Mouse (Mus musculus) stomach, embryonic 16.5 days (tissue): ENCODE measurements around the gene Pex10. TPM values are rescaled to one million over a fixed set of nuclear protein-coding genes. Genes with fewer than 3 reads are reported as not detected.

Experiments
- ATAC-seq: fragments of 200-750 bp; cut with Nextera tagmentation; 2 replicates; pipeline ENCODE4 v1.8.0; 2017; ENCODE audit warnings: moderate number of reproducible peaks, moderate TSS enrichment; ENCODE audit not compliant: insufficient read depth, low FRiP score
- H3K27ac ChIP-seq: fragments of 300-500 bp; sonication (generic); 2 replicates; pipeline ENCODE4 v1.5.1; 2014; ENCODE audit warnings: low read length
- H3K27me3 ChIP-seq: fragments of 300-500 bp; sonication (generic); 2 replicates; pipeline ENCODE4 v1.6.1; 2014; ENCODE audit warnings: low read length, control low read depth, mixed read lengths; ENCODE audit not compliant: control insufficient read depth, insufficient read depth
- H3K36me3 ChIP-seq: fragments of 300-500 bp; sonication (generic); 2 replicates; pipeline ENCODE4 v1.6.1; 2014; ENCODE audit warnings: low read length; ENCODE audit not compliant: control insufficient read depth, insufficient read depth
- H3K4me1 ChIP-seq: fragments of 300-500 bp; sonication (generic); 2 replicates; pipeline ENCODE4 v1.6.1; 2014; ENCODE audit warnings: low read length, control low read depth, mixed read lengths; ENCODE audit not compliant: control insufficient read depth, insufficient read depth
- H3K4me2 ChIP-seq: fragments of 300-500 bp; sonication (generic); 2 replicates; pipeline ENCODE4 v1.6.1; 2014; ENCODE audit warnings: low read depth, low read length, mixed read lengths
- H3K4me3 ChIP-seq: fragments of 300-500 bp; sonication (generic); replicated peaks from 2 replicates; pipeline ENCODE4 v1.5.1; 2014; ENCODE audit warnings: mild to moderate bottlenecking, low read length
- H3K9ac ChIP-seq: fragments of 300-500 bp; sonication (generic); 2 replicates; pipeline ENCODE4 v1.6.1; 2014; ENCODE audit warnings: low read length
- H3K9me3 ChIP-seq: fragments of 300-500 bp; sonication (generic); replicated peaks from 2 replicates; pipeline ENCODE4 v1.6.1; 2016; ENCODE audit warnings: low read length, control low read depth; ENCODE audit not compliant: control insufficient read depth
- WGBS: fragments of 180-500 bp; shearing (Covaris S2); extraction: QIAGEN DNeasy Blood & Tissue Kit; methylation state at CpG from one replicate; pipeline ENCODE4 v1.1.7; 2014; 5-methylcytosine and 5-hydroxymethylcytosine counted together
- polyA plus RNA-seq: library from polyadenylated mRNA; unstranded; fragments of >200 nt; fragmentation: Nextera tagmentation; extraction: Ambion mirVana; gene quantifications from 2 replicates; pipeline ENCODE4 v1.2.1, GENCODE M21; 2015

Pex10 gene
- polyA plus RNA-seq, 1 experiment from 2014 or later: 19.9 TPM

DNA sequence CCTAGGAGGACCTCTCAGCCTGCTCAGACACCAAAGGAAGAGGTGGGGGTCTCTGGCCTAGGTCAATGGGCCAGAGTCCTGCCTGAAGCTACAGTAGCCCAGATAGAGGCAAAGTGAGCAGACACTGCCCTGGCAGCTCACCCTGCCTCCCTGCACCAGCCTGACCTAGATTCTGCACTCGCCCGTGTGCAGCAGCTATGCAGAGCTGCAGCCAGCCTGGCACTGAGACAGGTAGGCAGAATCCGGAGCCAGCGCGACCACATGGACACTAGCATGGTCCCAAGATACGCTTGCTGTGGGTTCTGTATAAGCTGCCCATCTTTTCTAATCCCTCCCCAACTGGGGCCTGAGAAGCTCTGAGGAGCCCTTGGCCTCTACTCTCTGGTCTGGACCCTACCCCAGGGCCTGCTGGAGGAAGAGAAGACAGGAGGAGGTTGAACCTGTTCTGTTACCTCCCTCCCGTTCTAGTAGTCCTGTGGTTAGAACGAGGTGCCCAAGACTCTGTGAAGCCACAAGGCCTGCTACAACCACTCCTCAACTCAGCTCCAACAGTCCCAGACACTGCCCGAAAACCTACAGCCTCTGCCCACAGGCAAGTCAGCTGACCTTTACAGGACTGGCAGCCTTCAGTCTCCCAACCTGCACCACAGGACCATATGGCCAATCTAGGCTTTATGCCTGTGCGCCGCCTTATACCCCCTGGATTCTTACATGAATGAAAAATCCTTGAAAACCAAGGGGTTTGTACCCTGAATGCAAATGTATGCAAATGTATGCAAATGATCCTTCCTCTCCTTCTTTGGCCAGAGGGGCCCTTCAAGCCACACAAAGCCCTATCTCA, 42.4 kb upstream of the Pex10 start:
- Histone ChIP-seq H3K27ac (no peak overlapping the region), H3K4me1 (peaks cover 10% of the 10 kb centered on the region), H3K9ac (no peak overlapping the region), H3K9me3 (no peaks in the 10 kb centered on the region), H3K27me3 (no peaks in the 10 kb centered on the region), H3K36me3 (no peaks in the 10 kb centered on the region), H3K4me2 (no peak overlapping the region), H3K4me3 (no peak overlapping the region)
- ATAC-seq: no peak
- 87% methylated on average over 11 of the region's 11 CpGs for WGBS

- H3K27me3 ChIP-seq: no peaks in the 10 kb centered on the region
- H3K36me3 ChIP-seq: no peaks in the 10 kb centered on the region
- no peak overlapping the region for H3K4me2 ChIP-seq
- ATAC-seq: no peak
- no peak overlapping the region for H3K27ac ChIP-seq
- H3K4me1 ChIP-seq: no peaks in the 10 kb centered on the region
- no peak overlapping the region for H3K9ac ChIP-seq
- no peaks in the 10 kb centered on the region for H3K9me3 ChIP-seq
- 38% methylated on average over 6 of the region's 6 CpGs for WGBS
- no peak overlapping the region for H3K4me3 ChIP-seq
Measured at GRCm38 (mm10) chr4:155033115-155033514, 33.7 kb upstream of the Pex10 start.

DNA sequence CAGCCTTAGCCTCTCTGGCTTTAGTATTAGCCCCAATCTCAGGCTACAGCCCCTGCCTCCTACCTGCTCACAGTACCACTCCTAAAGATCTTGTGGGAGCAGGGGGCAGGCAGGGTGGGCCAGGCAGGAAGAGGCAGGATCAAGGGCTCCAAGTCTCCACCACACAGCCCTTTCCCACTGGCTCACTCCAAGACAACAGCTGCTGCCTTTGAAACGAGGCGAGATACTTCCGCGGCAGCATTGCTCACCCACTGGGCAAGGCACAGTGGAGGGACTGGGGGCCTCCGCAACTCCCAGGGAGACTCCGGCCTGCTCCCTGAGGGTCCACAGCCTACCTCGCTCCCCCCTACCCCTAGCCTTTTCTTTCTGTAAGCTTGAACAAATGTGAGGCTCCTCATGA, 32.6 kb upstream of the Pex10 start:
- Histone ChIP-seq H3K9me3 (no peaks in the 10 kb centered on the region), H3K36me3 (no peaks in the 10 kb centered on the region), H3K4me3 (no peak overlapping the region), H3K4me2 (no peak overlapping the region), H3K4me1 (no peaks in the 10 kb centered on the region), H3K27ac (no peak overlapping the region), H3K27me3 (no peaks in the 10 kb centered on the region), H3K9ac (no peak overlapping the region)
- no peak for ATAC-seq
- WGBS: 45% methylated on average over 7 of the region's 7 CpGs

- ATAC-seq: no peak
Measured at GRCm38 (mm10) chr4:155034787-155035186, 32.0 kb upstream of the Pex10 start.

DNA sequence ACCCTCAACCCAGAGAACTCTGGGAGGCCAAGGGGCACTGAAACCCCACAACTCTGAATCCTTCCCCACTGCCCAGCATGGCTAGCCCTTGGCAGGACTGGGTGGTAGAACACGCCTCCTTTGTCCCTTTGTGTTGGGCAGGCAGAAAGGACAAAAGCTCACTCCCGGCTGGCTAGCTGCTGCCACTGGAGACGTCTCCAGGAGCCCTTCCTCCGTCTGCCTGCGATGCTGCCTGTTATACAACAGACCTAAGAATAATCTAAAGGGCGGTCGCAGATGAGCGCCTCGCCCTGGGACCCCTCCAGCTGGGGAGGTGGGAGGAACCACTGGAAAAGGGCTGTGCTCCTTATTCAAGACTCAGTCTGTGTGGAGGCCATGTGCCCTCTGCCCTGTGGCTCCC, 26.6 kb upstream of the Pex10 start:
- Histone ChIP-seq H3K27me3 (peaks cover 27% of the 10 kb centered on the region), H3K27ac (no peak overlapping the region), H3K9me3 (no peaks in the 10 kb centered on the region), H3K4me2 (no peak overlapping the region), H3K4me1 (0 out of 2 replicates have a peak, but pooled peaks cover 3% of the 10 kb centered on the region), H3K9ac (no peak overlapping the region), H3K36me3 (no peaks in the 10 kb centered on the region), H3K4me3 (no peak overlapping the region)
- 60% methylated on average over 9 of the region's 9 CpGs for WGBS
- no peak for ATAC-seq

More at GRCm38 (mm10) chr4:155034787-155035186, 32.0 kb upstream of the Pex10 start:
- Histone ChIP-seq H3K4me2 (no peak overlapping the region), H3K27me3 (no peaks in the 10 kb centered on the region; the same call in 1 of the 2 replicates), H3K9me3 (no peaks in the 10 kb centered on the region), H3K36me3 (no peaks in the 10 kb centered on the region), H3K27ac (no peak overlapping the region), H3K4me3 (no peak overlapping the region), H3K9ac (no peak overlapping the region), H3K4me1 (no peaks in the 10 kb centered on the region)
- 64% methylated on average over 13 of the region's 13 CpGs for WGBS

- Histone ChIP-seq H3K4me1 (0 out of 2 replicates have a peak, but pooled peaks cover 3% of the 10 kb centered on the region), H3K36me3 (no peaks in the 10 kb centered on the region), H3K9ac (no peak overlapping the region), H3K27me3 (peaks cover 27% of the 10 kb centered on the region), H3K4me2 (no peak overlapping the region), H3K9me3 (no peaks in the 10 kb centered on the region), H3K27ac (no peak overlapping the region), H3K4me3 (no peak overlapping the region)
- WGBS: 70% methylated on average over 6 of the region's 6 CpGs
- ATAC-seq: no peak
Measured at GRCm38 (mm10) chr4:155040696-155041095, 26.1 kb upstream of the Pex10 start.

- Histone ChIP-seq H3K36me3 (no peaks in the 10 kb centered on the region), H3K4me2 (peak overlapping the region; percentile 50), H3K9ac (no peak overlapping the region), H3K9me3 (no peaks in the 10 kb centered on the region), H3K27ac (no peak overlapping the region), H3K27me3 (peaks cover 27% of the 10 kb centered on the region), H3K4me3 (peak overlapping the region; percentile 34), H3K4me1 (0 out of 2 replicates have a peak, but pooled peaks cover 3% of the 10 kb centered on the region)
- WGBS: 8% methylated on average over 63 of the region's 65 CpGs
- no peak for ATAC-seq
Measured at GRCm38 (mm10) chr4:155042606-155043288, 24.1 kb upstream of the Pex10 start.

GRCm38 (mm10) chr4:155043289-155043625, 23.6 kb upstream of the Pex10 start:
- Histone ChIP-seq H3K4me3 (peak overlapping the region; percentile 34), H3K4me1 (0 out of 2 replicates have a peak, but pooled peaks cover 3% of the 10 kb centered on the region), H3K4me2 (peak overlapping the region; percentile 50), H3K9ac (no peak overlapping the region), H3K27me3 (peaks cover 27% of the 10 kb centered on the region), H3K36me3 (no peaks in the 10 kb centered on the region), H3K27ac (no peak overlapping the region), H3K9me3 (no peaks in the 10 kb centered on the region)
- WGBS: 5% methylated on average over 25 of the region's 25 CpGs
- no peak for ATAC-seq

GRCm38 (mm10) chr4:155046636-155047035, 20.2 kb upstream of the Pex10 start:
- no peak overlapping the region for H3K4me3 ChIP-seq
- H3K9ac ChIP-seq: no peak overlapping the region
- H3K27me3 ChIP-seq: peaks cover 26% of the 10 kb centered on the region
- no peaks in the 10 kb centered on the region for H3K36me3 ChIP-seq
- no peak overlapping the region for H3K27ac ChIP-seq
- WGBS: 80% methylated on average over 14 of the region's 14 CpGs
- H3K4me1 ChIP-seq: 0 out of 2 replicates have a peak, but pooled peaks cover 3% of the 10 kb centered on the region
- no peak overlapping the region for H3K4me2 ChIP-seq
- H3K9me3 ChIP-seq: no peaks in the 10 kb centered on the region
- ATAC-seq: no peak
